Mouse (Mus musculus) embryonic fibroblast, embryonic 13.5 days (primary cell): ENCODE measurements around the gene Cmtm6.

Source experiments
- CTCF ChIP-seq: IDR thresholded peaks from 2 replicates; pipeline ENCODE4 v1.5.1; 2011; ENCODE audit warnings: mild to moderate bottlenecking, control low read depth, low read length, moderate library complexity, borderline replicate concordance; ENCODE audit not compliant: insufficient read depth
- POLR2A ChIP-seq: IDR thresholded peaks from 2 replicates; pipeline ENCODE4 v1.6.1; 2011; ENCODE audit warnings: low read depth, mild to moderate bottlenecking, control low read depth, low read length, moderate library complexity

GRCm38 (mm10) chr9:114747466-114747865 is 16.6 kb downstream of the Cmtm6 start:
- TF ChIP-seq CTCF (no peak), POLR2A (no peak)
